Mouse (Mus musculus): Measurements from ENCODE around the gene Plpp3. TPM values are rescaled to one million over a fixed set of nuclear protein-coding genes. Genes with fewer than 3 reads are reported as not detected.
A peak's percentile ranks its signal among the peaks of the same experiment; 100 is the strongest.

Plpp3 gene
- total and polyA plus RNA-seq, 3 experiments: not detected

GRCm38 (mm10) chr4:105275616-105276015 is 118.5 kb downstream of the Plpp3 start:
- H3K9ac ChIP-seq (ENCODE audit: control insufficient read depth, low read depth, low read length, poor library complexity, severe bottlenecking): no peak overlapping the region
- TF ChIP-seq ZMIZ1 (IDR thresholded peaks at IDR 0.05; ENCODE audit: low read depth, low read length) (no peak), MAFK (IDR thresholded peaks at IDR 0.05; ENCODE audit: borderline replicate concordance, low read depth, low read length) (no peak), SMC3 (IDR thresholded peaks at IDR 0.05; ENCODE audit: low read depth, low read length) (no peak), MYB (IDR thresholded peaks at IDR 0.05; ENCODE audit: low read depth, low read length) (no peak), JUND (IDR thresholded peaks at IDR 0.05; ENCODE audit: low read depth, low read length) (no peak), EP300 (IDR thresholded peaks at IDR 0.05; ENCODE audit: low read depth in 1 of 2, low read length in 2 of 2) (no peak), CTCF (IDR thresholded peaks at IDR 0.05 in 2 of 3, conservative IDR thresholded peaks at IDR 0.05 in 1 of 3; ENCODE audit: control insufficient read depth in 1 of 3, insufficient read depth in 1 of 3, low read depth in 2 of 3, low read length in 3 of 3, poor library complexity in 1 of 3, severe bottlenecking in 1 of 3) (no peak), POLR2AphosphoS5 (IDR thresholded peaks at IDR 0.05; ENCODE audit: borderline replicate concordance, low read depth, low read length) (no peak), MYC (IDR thresholded peaks at IDR 0.05; ENCODE audit: low read depth, low read length) (no peak), ETS1 (IDR thresholded peaks at IDR 0.05; ENCODE audit: low read depth, low read length) (no peak), ELF1 (IDR thresholded peaks at IDR 0.05; ENCODE audit: low read depth, low read length) (no peak), TCF12 (IDR thresholded peaks at IDR 0.05; ENCODE audit: low read depth, low read length) (no peak), SIN3A (IDR thresholded peaks at IDR 0.05; ENCODE audit: low read length) (no peak), GATA1 (IDR thresholded peaks at IDR 0.05; ENCODE audit: low read depth, low read length) (no peak), MXI1 (IDR thresholded peaks at IDR 0.05; ENCODE audit: low read depth, low read length) (no peak), POLR2A (IDR thresholded peaks at IDR 0.05; ENCODE audit: control insufficient read depth in 1 of 2, insufficient read depth in 1 of 2, low read depth in 1 of 2, low read length in 2 of 2, poor library complexity in 1 of 2) (no peak), ZNF384 (IDR thresholded peaks at IDR 0.05; ENCODE audit: low read depth, low read length) (no peak), NRF1 (IDR thresholded peaks at IDR 0.05; ENCODE audit: insufficient read depth, low read depth, low read length, poor library complexity, severe bottlenecking) (no peak), E2F4 (IDR thresholded peaks at IDR 0.05; ENCODE audit: borderline replicate concordance, low read depth, low read length) (no peak), RCOR1 (IDR thresholded peaks at IDR 0.05; ENCODE audit: low read depth, low read length) (no peak)
- no peak overlapping the region for H3K4me3 ChIP-seq (ENCODE audit: control insufficient read depth in 1 of 2, insufficient read depth in 1 of 2, low read depth in 2 of 2, low read length in 2 of 2)
- H3K9me3 ChIP-seq (replicated peaks; ENCODE audit: insufficient read depth, low read length): no peaks in the 10 kb centered on the region
- H3K4me1 ChIP-seq (ENCODE audit: control insufficient read depth in 1 of 2, insufficient read depth in 2 of 2, low read length in 2 of 2): peaks cover 0 to 8% of the 10 kb centered on the region in 2 experiments; a peak in 3 of 4 replicates
- no peaks in the 10 kb centered on the region for H3K27me3 ChIP-seq (ENCODE audit: control insufficient read depth in 1 of 2, insufficient read depth in 2 of 2, low read length in 2 of 2)
- DNase-seq (ENCODE audit: low read depth, low spot score): no peak
- H3K79me2 ChIP-seq (ENCODE audit: control insufficient read depth, insufficient read depth, low read length, poor library complexity): no peaks in the 10 kb centered on the region
- peaks cover 0 to 2% of the 10 kb centered on the region in 2 experiments; a peak in 2 of 4 replicates for H3K36me3 ChIP-seq (ENCODE audit: control insufficient read depth in 1 of 2, insufficient read depth in 2 of 2, low read length in 2 of 2)
- no peak overlapping the region for H3K27ac ChIP-seq (ENCODE audit: control insufficient read depth, low read depth, low read length)

- Histone ChIP-seq H3K79me2 (ENCODE audit: control insufficient read depth, insufficient read depth, low read length, poor library complexity) (no peaks in the 10 kb centered on the region), H3K4me1 (ENCODE audit: control insufficient read depth in 1 of 2, insufficient read depth in 2 of 2, low read length in 2 of 2) (peaks cover 0 to 8% of the 10 kb centered on the region in 2 experiments; a peak in 3 of 4 replicates), H3K9ac (ENCODE audit: control insufficient read depth, low read depth, low read length, poor library complexity, severe bottlenecking) (no peak overlapping the region), H3K27me3 (ENCODE audit: control insufficient read depth in 1 of 2, insufficient read depth in 2 of 2, low read length in 2 of 2) (no peaks in the 10 kb centered on the region), H3K27ac (ENCODE audit: control insufficient read depth, low read depth, low read length) (no peak overlapping the region), H3K36me3 (ENCODE audit: control insufficient read depth in 1 of 2, insufficient read depth in 2 of 2, low read length in 2 of 2) (peaks cover 0 to 2% of the 10 kb centered on the region in 2 experiments; a peak in 2 of 4 replicates), H3K4me3 (ENCODE audit: control insufficient read depth in 1 of 2, insufficient read depth in 1 of 2, low read depth in 2 of 2, low read length in 2 of 2) (no peak overlapping the region), H3K9me3 (replicated peaks; ENCODE audit: insufficient read depth, low read length) (no peaks in the 10 kb centered on the region)
- DNase-seq (ENCODE audit: low read depth, low spot score): peak; percentile 24
- TF ChIP-seq EP300 (IDR thresholded peaks at IDR 0.05; ENCODE audit: low read depth in 1 of 2, low read length in 2 of 2) (peak; percentile 44 to 48; a peak in 3 of 4 replicates), CHD2 (IDR thresholded peaks at IDR 0.05; ENCODE audit: low read length) (no peak), MAFK (IDR thresholded peaks at IDR 0.05; ENCODE audit: borderline replicate concordance, low read depth, low read length) (no peak), MAX (IDR thresholded peaks at IDR 0.05; ENCODE audit: low read length) (peak; percentile 64; the same call in 1 of the 2 replicates), ELF1 (IDR thresholded peaks at IDR 0.05; ENCODE audit: low read depth, low read length) (no peak), GABPA (IDR thresholded peaks at IDR 0.05; ENCODE audit: low read depth, low read length) (no peak), MXI1 (IDR thresholded peaks at IDR 0.05; ENCODE audit: low read depth, low read length) (peak; percentile 29; the same call in 1 of the 2 replicates), MYC (IDR thresholded peaks at IDR 0.05; ENCODE audit: low read depth, low read length) (no peak), MEF2A (IDR thresholded peaks at IDR 0.05; ENCODE audit: extremely low read depth, insufficient replicate concordance, low read depth, low read length, poor library complexity, severe bottlenecking) (no peak), TCF12 (IDR thresholded peaks at IDR 0.05; ENCODE audit: low read depth, low read length) (0 out of 2 replicates have a peak, but pooled peaks have one; percentile 22), UBTF (IDR thresholded peaks at IDR 0.05; ENCODE audit: borderline replicate concordance, insufficient read depth, low read depth, low read length) (no peak), USF2 (IDR thresholded peaks at IDR 0.05; ENCODE audit: borderline replicate concordance in 1 of 2, insufficient read depth in 1 of 2, low read depth in 1 of 2, low read length in 2 of 2) (no peak), ZC3H11A (IDR thresholded peaks at IDR 0.05; ENCODE audit: low read depth, low read length) (no peak), ZNF384 (IDR thresholded peaks at IDR 0.05; ENCODE audit: low read depth, low read length) (no peak), POLR2A (IDR thresholded peaks at IDR 0.05; ENCODE audit: control insufficient read depth in 1 of 2, insufficient read depth in 1 of 2, low read depth in 1 of 2, low read length in 2 of 2, poor library complexity in 1 of 2) (no peak), GATA1 (IDR thresholded peaks at IDR 0.05; ENCODE audit: low read depth, low read length) (peak; percentile 65), POLR2AphosphoS2 (IDR thresholded peaks at IDR 0.05; ENCODE audit: low read length) (no peak)
Observed at GRCm38 (mm10) chr4:105276062-105276795, 119.1 kb downstream of the Plpp3 start.
